Mouse (Mus musculus) bone marrow macrophage, adult 2 months (primary cell): ENCODE results near the gene Golga5.

Experiments used
- CTCF ChIP-seq: IDR thresholded peaks from 2 replicates; pipeline ENCODE4 v1.5.1; 2012; ENCODE audit warnings: low read depth, mild to moderate bottlenecking, low read length, moderate library complexity
- POLR2A ChIP-seq: IDR thresholded peaks from 2 replicates; pipeline ENCODE4 v1.6.1; 2012; ENCODE audit warnings: mild to moderate bottlenecking, low read depth, low read length, borderline replicate concordance

GRCm38 (mm10) chr12:102451126-102451851 is 17.6 kb upstream of the Golga5 start:
- TF ChIP-seq POLR2A (no peak), CTCF (no peak)
